Mouse (Mus musculus): ENCODE results near the gene Hist1h3b. TPM values are rescaled to one million over a fixed set of nuclear protein-coding genes. Genes with fewer than 3 reads are reported as not detected.
"Not testable (repeated sequence)": the region's sequence is repeated elsewhere in the genome, so short reads cannot be mapped to it uniquely, and the experiment has no call there.

Hist1h3b gene
- polyA plus RNA-seq (2015; fragmentation: Nextera tagmentation; extraction: Ambion mirVana) = 7.9 and 11.7 TPM in 2 replicates

GRCm38 (mm10) chr13:23752067-23752741, at the start of gene Hist1h3b:
TSS of gene Hist1h3b (plus strand) at chr13:23752267.
- peak within 1 kb of the TSS; percentile 97 for H3K27ac ChIP-seq (replicated peaks)
- WGBS = under 1% methylated on average over 21 of the region's 47 CpGs
- peak within 1 kb of the TSS; percentile 77 for H3K4me2 ChIP-seq (replicated peaks)
- H3K27me3 ChIP-seq, H3K36me3 ChIP-seq, H3K9me3 ChIP-seq: not testable (repeated sequence)
- H3K9ac ChIP-seq (replicated peaks) = peak within 1 kb of the TSS; percentile 52
- peak within 1 kb of the TSS; percentile 51 for H3K4me3 ChIP-seq
- H3K4me1 ChIP-seq = peaks cover 31% of the 10 kb centered on the region
- peak; percentile 85 for ATAC-seq (replicated peaks)

GRCm38 (mm10) chr13:23702801-23703200, 49.3 kb upstream of the Hist1h3b start:
- H3K9me3 ChIP-seq; H3K4me3 ChIP-seq; H3K4me1 ChIP-seq; H3K36me3 ChIP-seq; H3K27ac ChIP-seq (replicated peaks); H3K27me3 ChIP-seq; ATAC-seq (replicated peaks); H3K9ac ChIP-seq (replicated peaks); H3K4me2 ChIP-seq (replicated peaks): not testable (repeated sequence)
- 90% methylated on average over 2 of the region's 2 CpGs for WGBS

GRCm38 (mm10) chr13:23705751-23706356, 46.2 kb upstream of the Hist1h3b start:
- ATAC-seq (replicated peaks) = no peak
- Histone ChIP-seq H3K4me3 (no peak overlapping the region), H3K27me3 (no peaks in the 10 kb centered on the region; the same call in 1 of the 2 replicates), H3K36me3 (no peaks in the 10 kb centered on the region), H3K4me2 (replicated peaks) (no peak overlapping the region), H3K4me1 (peaks cover 16% of the 10 kb centered on the region), H3K27ac (replicated peaks) (no peak overlapping the region), H3K9me3 (no peaks in the 10 kb centered on the region), H3K9ac (replicated peaks) (no peak overlapping the region)
- WGBS = 95% methylated on average over 7 of the region's 7 CpGs

- H3K27ac ChIP-seq (replicated peaks) = no peak overlapping the region
- no peak overlapping the region for H3K9ac ChIP-seq (replicated peaks)
- peaks cover 16% of the 10 kb centered on the region for H3K4me1 ChIP-seq
- H3K36me3 ChIP-seq = no peaks in the 10 kb centered on the region
- no peak for ATAC-seq (replicated peaks)
- H3K4me3 ChIP-seq = no peak overlapping the region
- H3K27me3 ChIP-seq = no peaks in the 10 kb centered on the region; the same call in 1 of the 2 replicates
- H3K4me2 ChIP-seq (replicated peaks) = no peak overlapping the region
- WGBS = 94% methylated on average over 12 of the region's 12 CpGs
- H3K9me3 ChIP-seq = no peaks in the 10 kb centered on the region
These were observed 45.3 kb upstream of the Hist1h3b start for GRCm38 (mm10) chr13:23706771-23707170.

- H3K4me3 ChIP-seq = no peak overlapping the region
- H3K9ac ChIP-seq (replicated peaks) = no peak overlapping the region
- H3K9me3 ChIP-seq = no peaks in the 10 kb centered on the region
- H3K27me3 ChIP-seq = no peaks in the 10 kb centered on the region; the same call in 1 of the 2 replicates
- peaks cover 16% of the 10 kb centered on the region for H3K4me1 ChIP-seq
- H3K27ac ChIP-seq (replicated peaks) = no peak overlapping the region
- WGBS = 87% methylated on average over 4 of the region's 4 CpGs
- ATAC-seq (replicated peaks) = no peak
- H3K4me2 ChIP-seq (replicated peaks) = no peak overlapping the region
- H3K36me3 ChIP-seq = no peaks in the 10 kb centered on the region
These were observed 44.0 kb upstream of the Hist1h3b start for GRCm38 (mm10) chr13:23708041-23708440.

- Histone ChIP-seq H3K27ac (replicated peaks) (no peak overlapping the region), H3K27me3 (no peaks in the 10 kb centered on the region; the same call in 1 of the 2 replicates), H3K9me3 (no peaks in the 10 kb centered on the region), H3K9ac (replicated peaks) (no peak overlapping the region), H3K36me3 (no peaks in the 10 kb centered on the region), H3K4me2 (replicated peaks) (no peak overlapping the region), H3K4me3 (no peak overlapping the region), H3K4me1 (peaks cover 16% of the 10 kb centered on the region)
- WGBS = 77% methylated on average over 4 of the region's 4 CpGs
- no peak for ATAC-seq (replicated peaks)
These were observed 43.4 kb upstream of the Hist1h3b start for GRCm38 (mm10) chr13:23708654-23709053.

GRCm38 (mm10) chr13:23709714-23710373, 42.2 kb upstream of the Hist1h3b start:
- Histone ChIP-seq H3K4me3 (peak overlapping the region; percentile 33), H3K4me2 (replicated peaks) (peak overlapping the region; percentile 48), H3K36me3 (no peaks in the 10 kb centered on the region), H3K27me3 (no peaks in the 10 kb centered on the region; the same call in 1 of the 2 replicates), H3K27ac (replicated peaks) (no peak overlapping the region), H3K4me1 (peaks cover 16% of the 10 kb centered on the region), H3K9ac (replicated peaks) (peak overlapping the region; percentile 43), H3K9me3 (no peaks in the 10 kb centered on the region)
- 15% methylated on average over 15 of the region's 15 CpGs for WGBS
- ATAC-seq (replicated peaks) = peak; percentile 26; the same call in 1 of the 2 replicates

GRCm38 (mm10) chr13:23710374-23711089, 41.5 kb upstream of the Hist1h3b start, which contains the start of gene Hfe:
TSS of gene Hfe (minus strand) at chr13:23710854.
- H3K27me3 ChIP-seq = no peaks in the 10 kb centered on the region; the same call in 1 of the 2 replicates
- peak within 1 kb of the TSS; percentile 48 for H3K4me2 ChIP-seq (replicated peaks)
- peak within 1 kb of the TSS; percentile 33 for H3K4me3 ChIP-seq
- WGBS = 5% methylated on average over 17 of the region's 17 CpGs
- no peaks in the 10 kb centered on the region for H3K9me3 ChIP-seq
- peaks cover 16% of the 10 kb centered on the region for H3K4me1 ChIP-seq
- H3K27ac ChIP-seq (replicated peaks) = no peak within 1 kb of the TSS
- no peaks in the 10 kb centered on the region for H3K36me3 ChIP-seq
- peak; percentile 58; the same call in 1 of the 2 replicates for ATAC-seq (replicated peaks)
- H3K9ac ChIP-seq (replicated peaks) = peak within 1 kb of the TSS; percentile 43

- Histone ChIP-seq H3K27ac (replicated peaks) (no peak overlapping the region), H3K27me3 (no peaks in the 10 kb centered on the region), H3K9ac (replicated peaks) (no peak overlapping the region), H3K4me1 (no peaks in the 10 kb centered on the region), H3K9me3 (no peaks in the 10 kb centered on the region), H3K36me3 (no peaks in the 10 kb centered on the region), H3K4me2 (replicated peaks) (no peak overlapping the region), H3K4me3 (no peak overlapping the region)
- 86% methylated on average over 5 of the region's 5 CpGs for WGBS
- no peak for ATAC-seq (replicated peaks)
These were observed 35.6 kb upstream of the Hist1h3b start for GRCm38 (mm10) chr13:23716261-23717042.

GRCm38 (mm10) chr13:23717176-23717575, 34.9 kb upstream of the Hist1h3b start:
- WGBS = 63% methylated on average over 11 of the region's 11 CpGs

GRCm38 (mm10) chr13:23717593-23718245, 34.3 kb upstream of the Hist1h3b start:
- not testable (repeated sequence) for H3K36me3 ChIP-seq; H3K9me3 ChIP-seq; ATAC-seq (replicated peaks); H3K27me3 ChIP-seq; H3K27ac ChIP-seq (replicated peaks); H3K4me3 ChIP-seq; H3K9ac ChIP-seq (replicated peaks); H3K4me2 ChIP-seq (replicated peaks); H3K4me1 ChIP-seq
- 10% methylated on average over 2 of the region's 2 CpGs for WGBS

More at GRCm38 (mm10) chr13:23717176-23717575, 34.9 kb upstream of the Hist1h3b start:
- Histone ChIP-seq H3K4me1 (no peaks in the 10 kb centered on the region), H3K4me2 (replicated peaks) (no peak overlapping the region), H3K9ac (replicated peaks) (no peak overlapping the region), H3K36me3 (no peaks in the 10 kb centered on the region), H3K27ac (replicated peaks) (no peak overlapping the region), H3K9me3 (no peaks in the 10 kb centered on the region), H3K27me3 (no peaks in the 10 kb centered on the region), H3K4me3 (no peak overlapping the region)
- ATAC-seq (replicated peaks) = no peak

Data from forebrain, embryonic 15.5 days (tissue).